In the genomic region with DNA sequence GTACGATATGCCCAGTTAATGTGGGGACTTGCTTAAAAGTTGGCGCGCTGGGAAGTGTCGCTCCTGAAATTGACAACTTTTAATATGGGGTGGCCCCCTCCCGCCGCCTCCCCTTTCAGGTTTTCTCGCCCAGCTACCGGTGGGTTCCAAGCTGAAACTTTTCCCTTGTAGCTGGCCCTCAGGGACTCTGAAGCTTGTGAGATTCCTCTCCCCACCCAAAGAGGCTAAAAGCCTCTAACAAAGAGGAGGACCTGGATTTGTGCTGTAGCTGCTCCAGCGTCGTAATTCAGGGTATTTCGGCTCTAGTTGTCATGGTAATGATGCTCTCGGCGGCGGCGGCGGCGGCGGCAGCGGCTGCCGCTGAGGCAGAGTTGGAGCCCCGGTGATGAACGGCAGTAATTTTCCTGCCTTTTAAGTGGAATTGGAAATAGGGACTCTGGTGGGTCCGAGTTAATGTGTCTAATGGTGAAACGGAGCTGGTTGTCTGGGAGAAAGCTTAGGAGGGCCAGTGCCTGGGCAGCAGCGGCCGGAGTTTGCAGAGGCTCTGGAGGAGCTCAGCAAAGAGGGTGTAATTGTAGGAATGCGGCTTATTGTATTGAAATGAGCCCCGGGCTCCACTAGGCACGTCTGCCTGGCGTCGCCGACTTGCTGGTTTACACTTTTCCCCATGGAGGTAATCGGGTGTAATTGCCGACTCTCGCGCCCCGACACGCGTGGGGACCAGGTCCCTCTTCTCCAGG, we compare ENCODE assay signal across 8 mouse cellular contexts. TPM values are rescaled to one million over a fixed set of nuclear protein-coding genes. Genes with fewer than 3 reads are reported as not detected.
DNase-seq lines count a peak whose midpoint lies in the region; ATAC-seq and TF ChIP-seq lines count a peak whose summit lies in the region.

No protein-coding gene starts in this region.

- no peaks in the 10 kb centered on the region for H3K9me3 ChIP-seq in lung, embryonic 14.5 days (ENCODE audit: low read depth, low read length)
- no peaks in the 10 kb centered on the region for H3K9me3 ChIP-seq in hindbrain, embryonic 14.5 days (ENCODE audit: control insufficient read depth, low read length)
- H3K9me3 ChIP-seq in liver, embryonic 12.5 days (replicated peaks), result no peaks in the 10 kb centered on the region
- no peaks in the 10 kb centered on the region for H3K9me3 ChIP-seq in neural tube, embryonic 14.5 days (ENCODE audit: control insufficient read depth, low read length)

- no peak for TF ChIP-seq POLR2A in embryonic fibroblast, embryonic 13.5 days (IDR thresholded peaks at IDR 0.05; ENCODE audit: low read depth, low read length)

- peak; percentile 77 for DNase-seq in lung, embryonic 14.5 days
- no peak for DNase-seq in lung, postnatal 25 days (ENCODE audit: low spot score)
- DNase-seq in adrenal gland, postnatal 14 days, result peak; percentile 61
- DNase-seq in hindbrain, embryonic 14.5 days (ENCODE audit: low spot score), result peak; percentile 67
- DNase-seq in frontal cortex, postnatal 25 days (ENCODE audit: low spot score in 2 of 2), result no peak

- H3K4me2 ChIP-seq in lung, embryonic 14.5 days, result peak overlapping the region; percentile 100
- H3K4me2 ChIP-seq in hindbrain, embryonic 14.5 days (replicated peaks), result peak overlapping the region; percentile 70
- H3K4me2 ChIP-seq in liver, embryonic 12.5 days, result peak overlapping the region; percentile 98
- H3K4me2 ChIP-seq in neural tube, embryonic 14.5 days (ENCODE audit: low read depth, low read length), result peak overlapping the region; percentile 98

- H3K36me3 ChIP-seq in lung, embryonic 14.5 days (ENCODE audit: insufficient read depth), result no peaks in the 10 kb centered on the region
- H3K36me3 ChIP-seq in hindbrain, embryonic 14.5 days (replicated peaks; ENCODE audit: control insufficient read depth, insufficient read depth), result no peaks in the 10 kb centered on the region
- no peaks in the 10 kb centered on the region for H3K36me3 ChIP-seq in liver, embryonic 12.5 days
- H3K36me3 ChIP-seq in neural tube, embryonic 14.5 days (ENCODE audit: control insufficient read depth, insufficient read depth, low read length), result no peaks in the 10 kb centered on the region

- peaks cover 6% of the 10 kb centered on the region; the same call in 1 of the 2 replicates for H3K4me1 ChIP-seq in lung, embryonic 14.5 days (ENCODE audit: insufficient read depth)
- no peaks in the 10 kb centered on the region for H3K4me1 ChIP-seq in embryonic fibroblast, embryonic 13.5 days (ENCODE audit: control insufficient read depth, insufficient read depth, low read length)
- peaks cover 42% of the 10 kb centered on the region for H3K4me1 ChIP-seq in hindbrain, embryonic 14.5 days (replicated peaks; ENCODE audit: control insufficient read depth, insufficient read depth, low read length)
- peaks cover 48% of the 10 kb centered on the region for H3K4me1 ChIP-seq in liver, embryonic 12.5 days
- H3K4me1 ChIP-seq in neural tube, embryonic 14.5 days (ENCODE audit: control insufficient read depth, insufficient read depth, low read length), result peaks cover 29% of the 10 kb centered on the region

- under 1% methylated on average over 39 of the region's 39 CpGs for WGBS in lung, embryonic 14.5 days
- under 1% methylated on average over 39 of the region's 39 CpGs for WGBS in hindbrain, embryonic 14.5 days
- WGBS in liver, embryonic 12.5 days (ENCODE audit: insufficient replicate concordance), result 1% methylated on average over 39 of the region's 39 CpGs
- whole genome bisulfite sequencing in neural tube, embryonic 14.5 days, result under 1% methylated on average over 39 of the region's 39 CpGs

- TF ChIP-seq CTCF in lung, embryonic 14.5 days (IDR thresholded peaks at IDR 0.05; ENCODE audit: low read depth), result no peak
- TF ChIP-seq CTCF in embryonic fibroblast, embryonic 13.5 days (IDR thresholded peaks at IDR 0.05; ENCODE audit: borderline replicate concordance, insufficient read depth, low read length), result no peak

- H3K9ac ChIP-seq in lung, embryonic 14.5 days, result peak overlapping the region; percentile 65
- H3K9ac ChIP-seq in hindbrain, embryonic 14.5 days, result peak overlapping the region; percentile 73
- peak overlapping the region; percentile 79; the same call in 1 of the 2 replicates for H3K9ac ChIP-seq in liver, embryonic 12.5 days
- H3K9ac ChIP-seq in neural tube, embryonic 14.5 days (replicated peaks; ENCODE audit: low read depth, low read length), result peak overlapping the region; percentile 74

- H3K4me3 ChIP-seq in lung, embryonic 14.5 days (ENCODE audit: low read depth, low read length), result peak overlapping the region; percentile 64
- H3K4me3 ChIP-seq in embryonic fibroblast, embryonic 13.5 days (ENCODE audit: insufficient read depth, low read length), result peak overlapping the region; percentile 56
- H3K4me3 ChIP-seq in hindbrain, embryonic 14.5 days (replicated peaks; ENCODE audit: low read length), result peak overlapping the region; percentile 68
- peak overlapping the region; percentile 67 for H3K4me3 ChIP-seq in liver, embryonic 12.5 days
- H3K4me3 ChIP-seq in neural tube, embryonic 14.5 days (ENCODE audit: low read depth, low read length), result peak overlapping the region; percentile 68

- peaks cover 56% of the 10 kb centered on the region for H3K27me3 ChIP-seq in lung, embryonic 14.5 days (ENCODE audit: insufficient read depth, low read length)
- peaks cover 38% of the 10 kb centered on the region for H3K27me3 ChIP-seq in hindbrain, embryonic 14.5 days (ENCODE audit: control insufficient read depth, insufficient read depth, low read length)
- H3K27me3 ChIP-seq in liver, embryonic 12.5 days (replicated peaks), result peaks cover 77% of the 10 kb centered on the region
- peaks cover 20% of the 10 kb centered on the region for H3K27me3 ChIP-seq in neural tube, embryonic 14.5 days (ENCODE audit: control insufficient read depth, insufficient read depth, low read length)

- ATAC-seq in lung, embryonic 14.5 days (ENCODE audit: insufficient read depth), result no peak
- no peak for ATAC-seq in hindbrain, embryonic 14.5 days (ENCODE audit: low FRiP score)
- ATAC-seq in liver, embryonic 12.5 days, result no peak
- no peak for ATAC-seq in neural tube, embryonic 14.5 days (ENCODE audit: low read depth)

- H3K27ac ChIP-seq in lung, embryonic 14.5 days (ENCODE audit: low read depth), result no peak overlapping the region
- no peak overlapping the region for H3K27ac ChIP-seq in embryonic fibroblast, embryonic 13.5 days (ENCODE audit: insufficient read depth, low read length)
- peak overlapping the region; percentile 91 for H3K27ac ChIP-seq in hindbrain, embryonic 14.5 days
- H3K27ac ChIP-seq in liver, embryonic 12.5 days, result no peak overlapping the region
- peak overlapping the region; percentile 89 for H3K27ac ChIP-seq in neural tube, embryonic 14.5 days (ENCODE audit: low read depth, low read length)

RNA-seq across cellular contexts. Expression of a gene that starts 0.9 kb away (rescaled TPM):
- 0.12 and 0.22 TPM in 2 replicates for polyA plus RNA-seq in lung, embryonic 14.5 days (2014; fragmentation: Nextera tagmentation; extraction: Ambion mirVana)
- total RNA-seq in adrenal gland, postnatal 14 days (2021), result 49.0 and 108 TPM in 2 replicates
- 1.6 and 2.7 TPM in 2 replicates for polyA plus RNA-seq in embryonic fibroblast, embryonic 13.5 days (2011; ENCODE audit: insufficient read length, low read depth, missing spikeins)
- 1.6 and 2.3 TPM in 2 replicates for polyA plus RNA-seq in hindbrain, embryonic 14.5 days (2014; fragmentation: Nextera tagmentation; extraction: Ambion mirVana)
- 0.02 TPM in 1 of 2 replicates, not detected in the other for polyA plus RNA-seq in liver, embryonic 12.5 days (2016; fragmentation: Nextera tagmentation; extraction: Ambion mirVana)
- 1.9 and 3.0 TPM in 2 replicates for polyA plus RNA-seq in neural tube, embryonic 14.5 days (2014; fragmentation: Nextera tagmentation; extraction: Ambion mirVana)

Comparison
In these comparisons a context has a peak if more than half of its experiments do, and no peak if none do; other contexts are left out.
1. DNase-seq: peak in lung, embryonic 14.5 days (single experiment), adrenal gland, postnatal 14 days (single experiment) and hindbrain, embryonic 14.5 days (single experiment); none in lung, postnatal 25 days (single experiment) and frontal cortex, postnatal 25 days (0 of 2).
2. H3K27ac ChIP-seq: peak in hindbrain, embryonic 14.5 days (single experiment) and neural tube, embryonic 14.5 days (single experiment); none in lung, embryonic 14.5 days (single experiment), embryonic fibroblast, embryonic 13.5 days (single experiment) and liver, embryonic 12.5 days (single experiment).
3. Peak in every context shown above with its lines, with median percentiles within 50 percentile points of each other: H3K4me2 ChIP-seq, H3K4me3 ChIP-seq and H3K9ac ChIP-seq.